In genomic region chr13:49342723-49343100, GRCm38 (mm10) we compare ENCODE assay signal across 9 mouse cellular contexts. TPM values are rescaled to one million over a fixed set of nuclear protein-coding genes. Genes with fewer than 3 reads are reported as not detected.
DNase-seq lines count a peak whose midpoint lies in the region; ATAC-seq and TF ChIP-seq lines count a peak whose summit lies in the region.
"Had no signal": no experiment of that assay in that cellular context is flagged by ENCODE, and none has a peak within 500 bp of the region (broad histone marks: within the 10 kb centered on the region; RNA-seq: fewer than 3 reads in every experiment).

No protein-coding gene starts in this region.

- peak overlapping the region; percentile 85; the same call in 1 of the 2 replicates for H3K9ac ChIP-seq in lung, postnatal 0 days (replicated peaks; ENCODE audit: low read depth)
- peak overlapping the region; percentile 92 for H3K9ac ChIP-seq in forebrain, embryonic 14.5 days (ENCODE audit: low read length)
- H3K9ac ChIP-seq in limb, embryonic 12.5 days (replicated peaks): peak overlapping the region; percentile 87; the same call in 1 of the 2 replicates
- H3K9ac ChIP-seq in neural tube, embryonic 15.5 days (replicated peaks): peak overlapping the region; percentile 93

- no peak for TF ChIP-seq EP300 in lung, postnatal 0 days (IDR thresholded peaks at IDR 0.05)

- TF ChIP-seq CTCF in lung, postnatal 0 days (IDR thresholded peaks at IDR 0.05): no peak
- TF ChIP-seq CTCF in lung, adult 2 months (IDR thresholded peaks at IDR 0.05; ENCODE audit: insufficient read depth, low read length): no peak

- no peak for ATAC-seq in lung, postnatal 0 days
- ATAC-seq in forebrain, embryonic 14.5 days: no peak
- no peak for ATAC-seq in limb, embryonic 12.5 days (ENCODE audit: insufficient number of reproducible peaks, insufficient read depth, low FRiP score, low TSS enrichment, low read depth)
- ATAC-seq in neural tube, embryonic 15.5 days (ENCODE audit: low FRiP score): no peak
- no peak for ATAC-seq in frontal cortex, adult (ENCODE audit: low TSS enrichment)
- ATAC-seq: activated CD4-positive, CD25-positive, alpha-beta regulatory T cell, adult 4 months had no signal

- H3K4me1 ChIP-seq in lung, postnatal 0 days (ENCODE audit: insufficient read depth, low read depth, low read length): peaks cover 38% of the 10 kb centered on the region
- peaks cover 28% of the 10 kb centered on the region for H3K4me1 ChIP-seq in lung, adult 2 months (ENCODE audit: control insufficient read depth, insufficient read depth, low read length)
- peaks cover 30% of the 10 kb centered on the region for H3K4me1 ChIP-seq in forebrain, embryonic 14.5 days (ENCODE audit: control insufficient read depth, insufficient read depth, low read length)
- peaks cover 42% of the 10 kb centered on the region for H3K4me1 ChIP-seq in limb, embryonic 12.5 days (replicated peaks)
- H3K4me1 ChIP-seq in neural tube, embryonic 15.5 days: peaks cover 60% of the 10 kb centered on the region

- DNase-seq in lung, postnatal 0 days (ENCODE audit: low spot score): no peak
- DNase-seq in lung, adult 2 months: no peak
- DNase-seq in forebrain, embryonic 14.5 days (ENCODE audit: low spot score): no peak
- DNase-seq in adrenal gland, postnatal 25 days: no peak
- no peak for DNase-seq in retina, embryonic 14.5 days (ENCODE audit: low spot score)

- no peaks in the 10 kb centered on the region for H3K9me3 ChIP-seq in lung, postnatal 0 days (ENCODE audit: low read length)
- H3K9me3 ChIP-seq in forebrain, embryonic 14.5 days (replicated peaks; ENCODE audit: control insufficient read depth, low read length): no peaks in the 10 kb centered on the region
- H3K9me3 ChIP-seq in limb, embryonic 12.5 days: no peaks in the 10 kb centered on the region
- H3K9me3 ChIP-seq in neural tube, embryonic 15.5 days (replicated peaks): no peaks in the 10 kb centered on the region

- peak overlapping the region; percentile 88 for H3K4me2 ChIP-seq in lung, postnatal 0 days (replicated peaks; ENCODE audit: low read depth, low read length)
- H3K4me2 ChIP-seq in forebrain, embryonic 14.5 days (ENCODE audit: low read length): peak overlapping the region; percentile 87
- H3K4me2 ChIP-seq in limb, embryonic 12.5 days: peak overlapping the region; percentile 90
- H3K4me2 ChIP-seq in neural tube, embryonic 15.5 days: peak overlapping the region; percentile 88

- no peak overlapping the region for H3K27ac ChIP-seq in lung, postnatal 0 days (ENCODE audit: low read length)
- H3K27ac ChIP-seq in forebrain, embryonic 14.5 days (ENCODE audit: low read depth, low read length): no peak overlapping the region
- H3K27ac ChIP-seq in limb, embryonic 12.5 days: no peak overlapping the region
- H3K27ac ChIP-seq in neural tube, embryonic 15.5 days (replicated peaks): no peak overlapping the region

- no peak for TF ChIP-seq POLR2A in lung, adult 2 months (IDR thresholded peaks at IDR 0.05; ENCODE audit: borderline replicate concordance, extremely low read depth, low read depth, low read length)

- no peaks in the 10 kb centered on the region for H3K27me3 ChIP-seq in lung, postnatal 0 days (replicated peaks; ENCODE audit: insufficient read depth, low read length)
- no peaks in the 10 kb centered on the region for H3K27me3 ChIP-seq in forebrain, embryonic 14.5 days (replicated peaks; ENCODE audit: control insufficient read depth, insufficient read depth, low read length)
- no peaks in the 10 kb centered on the region for H3K27me3 ChIP-seq in limb, embryonic 12.5 days
- H3K27me3 ChIP-seq in neural tube, embryonic 15.5 days (replicated peaks): no peaks in the 10 kb centered on the region

- no peaks in the 10 kb centered on the region for H3K36me3 ChIP-seq in lung, postnatal 0 days (ENCODE audit: insufficient read depth, low read length)
- no peaks in the 10 kb centered on the region for H3K36me3 ChIP-seq in forebrain, embryonic 14.5 days (ENCODE audit: control insufficient read depth, insufficient read depth, low read length)
- no peaks in the 10 kb centered on the region for H3K36me3 ChIP-seq in limb, embryonic 12.5 days
- H3K36me3 ChIP-seq in neural tube, embryonic 15.5 days: no peaks in the 10 kb centered on the region

- peak overlapping the region; percentile 87 for H3K4me3 ChIP-seq in lung, postnatal 0 days (ENCODE audit: low read depth, low read length)
- H3K4me3 ChIP-seq in lung, adult 2 months (replicated peaks; ENCODE audit: extremely low read depth, low read depth, low read length): no peak overlapping the region
- H3K4me3 ChIP-seq in forebrain, embryonic 14.5 days (ENCODE audit: low read depth, low read length): peak overlapping the region; percentile 91
- H3K4me3 ChIP-seq in limb, embryonic 12.5 days (replicated peaks): peak overlapping the region; percentile 88
- H3K4me3 ChIP-seq in neural tube, embryonic 15.5 days (replicated peaks): peak overlapping the region; percentile 82

RNA-seq across cellular contexts. Expression of gene Bicd2, which starts 1.3 kb away (rescaled TPM):
- 32.5 and 40.2 TPM in 2 replicates for polyA plus RNA-seq in lung, postnatal 0 days (2015; fragmentation: Nextera tagmentation; extraction: Ambion mirVana)
- polyA plus RNA-seq in lung, adult 2 months (2012; rRNA removed): 53.3 and 63.2 TPM in 2 replicates
- polyA plus RNA-seq in forebrain, embryonic 14.5 days (2014; fragmentation: Nextera tagmentation; extraction: Ambion mirVana): 19.2 and 25.2 TPM in 2 replicates
- 34.7 and 37.6 TPM in 2 replicates for polyA plus RNA-seq in limb, embryonic 12.5 days (2016; fragmentation: Nextera tagmentation; extraction: Ambion mirVana)
- 28.3 and 30.3 TPM in 2 replicates for polyA plus RNA-seq in neural tube, embryonic 15.5 days (2015; fragmentation: Nextera tagmentation; extraction: Ambion mirVana)
- total RNA-seq in adrenal gland, postnatal 25 days (2021): 43.7 and 45.2 TPM in 2 replicates

RNA-seq across cellular contexts. Expression of gene Fgd3, which starts 22.6 kb away (rescaled TPM):
- 0.37 and 0.56 TPM in 2 replicates for polyA plus RNA-seq in lung, postnatal 0 days (2015; fragmentation: Nextera tagmentation; extraction: Ambion mirVana)
- polyA plus RNA-seq in lung, adult 2 months (2012; rRNA removed): 2.8 and 4.1 TPM in 2 replicates
- 2.8 and 3.4 TPM in 2 replicates for polyA plus RNA-seq in forebrain, embryonic 14.5 days (2014; fragmentation: Nextera tagmentation; extraction: Ambion mirVana)
- polyA plus RNA-seq in limb, embryonic 12.5 days (2016; fragmentation: Nextera tagmentation; extraction: Ambion mirVana): 0.66 and 0.91 TPM in 2 replicates
- polyA plus RNA-seq in neural tube, embryonic 15.5 days (2015; fragmentation: Nextera tagmentation; extraction: Ambion mirVana): 2.1 and 2.2 TPM in 2 replicates
- 1.5 and 2.8 TPM in 2 replicates for total RNA-seq in adrenal gland, postnatal 25 days (2021)
